Mouse (Mus musculus) 416B (cell line): ENCODE measurements around the gene Lrrc46.

ENCODE experiments used
- DNase-seq: peaks from one replicate; pipeline ENCODE4 v3.0.0; 2011; ENCODE audit warnings: low read depth

Lrrc46 gene

GRCm38 (mm10) chr11:97049492-97050085 is 8.4 kb upstream of the Lrrc46 start:
- DNase-seq: no peak

DNA sequence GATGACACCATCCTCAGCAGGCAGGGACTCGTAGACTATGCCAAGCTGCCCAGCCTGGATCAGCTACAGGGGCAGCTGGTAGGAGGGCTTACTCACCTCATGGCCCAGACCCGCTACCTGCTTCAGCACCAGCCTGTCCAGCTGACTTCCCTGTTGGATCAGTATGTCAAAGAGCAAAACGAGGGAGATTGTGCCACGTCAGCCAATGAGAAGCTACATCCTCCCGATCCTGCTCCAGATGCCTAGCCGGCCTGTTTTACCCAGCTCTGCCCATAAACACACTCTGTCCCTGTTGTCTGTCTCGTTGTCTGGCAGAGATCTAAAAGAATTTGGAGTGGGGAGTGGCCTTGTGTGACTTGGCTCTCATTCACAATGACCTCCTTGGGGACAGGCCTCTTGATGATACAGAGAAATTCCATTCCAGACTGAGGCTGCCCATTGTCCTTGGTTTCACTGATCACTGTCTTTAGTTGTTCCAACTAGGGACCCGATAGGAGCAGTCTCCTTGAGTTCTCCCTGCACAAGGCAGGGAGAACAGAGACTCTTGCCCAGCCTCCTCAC is 7.0 kb upstream of the Lrrc46 start:
- no peak for DNase-seq

DNA sequence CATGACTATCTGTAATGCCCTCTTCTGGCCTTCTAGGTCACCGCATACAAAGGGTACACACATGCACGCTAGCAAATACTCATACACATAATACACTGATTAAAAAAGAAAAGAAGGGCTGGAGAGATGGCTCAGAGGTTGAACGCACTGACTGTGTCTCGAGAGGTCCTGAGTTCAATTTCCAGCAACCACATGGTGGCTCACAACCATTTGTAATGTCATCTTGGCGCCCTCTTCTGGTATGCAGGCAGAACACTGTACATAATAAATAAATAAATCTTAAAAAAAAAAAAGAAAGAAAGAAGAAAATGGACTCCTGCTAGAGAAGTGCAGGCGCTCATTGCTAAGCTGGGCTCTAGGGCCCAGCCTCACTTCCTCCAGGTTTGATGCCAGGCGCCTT is 4.7 kb upstream of the Lrrc46 start:
- DNase-seq: peak; percentile 70

DNA sequence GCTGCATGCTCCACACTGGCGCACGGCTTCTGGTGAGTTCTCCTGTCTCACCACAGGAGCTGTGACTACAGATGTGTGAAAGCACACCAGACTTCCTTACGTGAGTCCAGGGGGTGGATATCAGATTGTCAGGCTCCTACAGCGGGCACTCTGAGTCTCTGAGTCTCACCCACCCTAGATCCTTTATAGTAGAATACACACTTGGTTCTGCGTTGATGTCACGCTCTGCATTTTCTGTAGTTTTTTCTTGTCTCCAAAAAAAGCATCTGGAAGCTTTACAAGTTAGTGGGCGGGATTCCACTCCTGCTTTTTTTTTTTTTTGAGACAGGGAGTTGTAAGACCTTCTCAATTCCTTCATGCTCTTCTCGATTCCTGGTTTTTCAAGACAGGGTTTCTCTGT is 3.7 kb upstream of the Lrrc46 start:
- DNase-seq: no peak

DNA sequence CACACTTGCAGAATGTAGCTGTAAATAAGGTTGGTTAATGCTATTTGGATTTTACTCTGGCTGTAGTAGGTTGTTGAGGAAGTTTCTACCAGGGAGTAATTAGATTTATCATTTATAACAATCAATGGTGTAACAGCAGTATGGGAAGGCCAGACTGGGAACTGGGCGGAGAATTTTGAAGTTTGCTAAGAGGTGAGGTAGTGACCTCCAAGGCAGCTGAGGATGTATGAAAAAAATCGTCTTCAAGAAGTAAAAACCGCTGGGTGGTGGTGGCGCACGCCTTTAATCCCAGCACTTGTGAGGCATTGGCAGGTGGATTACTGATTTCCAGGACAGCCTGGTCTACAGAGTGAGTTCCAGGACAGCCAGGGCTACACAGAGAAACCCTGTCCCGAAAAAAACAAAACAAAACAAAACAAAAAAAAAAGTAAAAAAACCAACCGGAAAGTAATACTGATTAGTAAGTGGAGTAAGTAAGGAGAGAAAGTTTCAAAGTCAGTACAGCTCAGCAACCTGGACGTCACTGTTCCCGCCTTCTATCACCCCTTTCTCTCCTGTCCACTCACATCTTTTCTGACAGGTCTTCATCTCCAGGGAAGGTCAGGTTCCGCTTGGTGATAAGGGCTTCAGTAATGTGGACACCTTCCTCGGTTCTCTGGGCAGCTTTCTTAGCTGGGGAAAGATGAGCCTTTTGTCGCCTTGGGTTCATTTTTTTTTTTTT is 746 bp downstream of the Lrrc46 start:
- peak; percentile 45 for DNase-seq

DNA sequence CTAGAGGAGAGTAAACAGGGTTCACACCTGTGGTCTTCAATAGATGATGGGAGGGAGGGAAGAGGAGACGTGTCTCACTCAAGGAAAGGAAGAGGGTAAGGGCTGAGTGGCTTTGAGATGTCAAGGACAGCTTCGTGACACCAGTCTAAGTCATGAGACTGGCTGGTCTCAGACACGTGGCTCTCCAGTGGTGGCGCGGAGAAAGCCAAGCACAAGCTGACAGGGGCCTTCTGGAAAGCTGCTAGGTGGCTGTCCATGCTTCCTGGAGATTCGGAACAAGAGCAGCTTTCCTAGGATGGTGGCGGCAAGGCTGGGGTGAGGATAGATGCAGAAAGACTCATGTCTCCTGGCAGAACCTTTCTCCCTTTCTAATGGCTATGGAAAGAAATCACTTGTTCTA is 2.3 kb downstream of the Lrrc46 start:
- no peak for DNase-seq

DNA sequence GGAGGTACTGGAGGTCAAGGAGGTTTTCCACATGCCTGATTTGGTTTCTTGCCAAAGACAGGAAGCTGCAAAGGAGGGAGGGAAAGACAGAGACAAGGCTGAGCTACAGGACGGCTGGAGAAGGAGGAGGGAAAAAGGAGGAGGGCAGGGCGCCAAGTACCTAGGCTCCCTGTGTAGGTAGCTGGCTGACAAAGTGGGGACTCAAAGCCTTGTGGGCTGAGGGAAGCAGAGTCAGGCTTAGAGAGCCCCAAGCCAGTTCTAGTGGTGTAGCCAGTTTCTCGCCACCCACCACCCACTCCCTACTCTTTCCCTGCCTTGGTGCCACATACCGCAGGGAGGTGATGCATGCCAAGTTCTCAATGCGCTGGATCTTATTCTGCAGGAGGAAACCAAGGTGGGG is 5.1 kb downstream of the Lrrc46 start:
- DNase-seq: no peak

GRCm38 (mm10) chr11:97033781-97034180 is 7.4 kb downstream of the Lrrc46 start:
- no peak for DNase-seq

DNA sequence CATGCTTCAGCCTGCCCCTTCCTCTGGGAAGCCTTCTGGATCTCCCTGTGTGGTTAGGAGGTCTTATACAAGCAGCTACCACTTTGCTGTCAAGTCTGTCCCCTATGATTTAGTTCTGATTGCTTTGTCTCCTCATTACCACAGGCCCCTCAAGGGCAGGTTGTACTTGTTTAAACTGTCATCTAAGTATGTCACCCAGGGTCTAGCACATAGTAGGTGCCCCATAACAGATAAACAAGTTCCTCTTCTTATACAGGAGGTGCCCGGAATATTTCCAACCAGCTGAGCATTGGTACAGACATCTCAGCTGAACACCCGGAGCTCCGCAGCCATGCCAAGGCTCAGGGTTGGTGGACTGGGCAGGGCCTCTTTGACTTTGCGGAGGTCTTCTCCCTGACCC is 8.7 kb downstream of the Lrrc46 start:
- DNase-seq: no peak

DNA sequence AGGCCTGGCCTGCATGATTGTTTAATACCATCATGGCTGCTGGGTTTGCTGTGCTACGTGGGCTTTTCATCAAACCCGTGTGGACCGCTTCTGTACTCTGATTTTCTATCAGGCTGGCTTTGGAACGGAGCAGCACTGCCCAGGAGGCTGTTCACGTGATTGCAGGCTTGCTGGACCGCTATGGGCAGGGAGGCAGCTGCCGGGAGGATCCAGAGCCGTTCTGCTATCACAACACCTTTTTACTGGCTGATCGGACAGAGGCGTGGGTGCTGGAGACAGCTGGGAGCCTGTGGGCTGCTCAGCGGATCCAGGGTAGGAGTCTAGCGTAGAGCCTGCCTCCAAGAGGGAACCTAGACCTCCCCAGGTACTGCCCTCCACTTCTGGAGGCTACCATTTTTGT is 9.2 kb downstream of the Lrrc46 start:
- DNase-seq: no peak

DNA sequence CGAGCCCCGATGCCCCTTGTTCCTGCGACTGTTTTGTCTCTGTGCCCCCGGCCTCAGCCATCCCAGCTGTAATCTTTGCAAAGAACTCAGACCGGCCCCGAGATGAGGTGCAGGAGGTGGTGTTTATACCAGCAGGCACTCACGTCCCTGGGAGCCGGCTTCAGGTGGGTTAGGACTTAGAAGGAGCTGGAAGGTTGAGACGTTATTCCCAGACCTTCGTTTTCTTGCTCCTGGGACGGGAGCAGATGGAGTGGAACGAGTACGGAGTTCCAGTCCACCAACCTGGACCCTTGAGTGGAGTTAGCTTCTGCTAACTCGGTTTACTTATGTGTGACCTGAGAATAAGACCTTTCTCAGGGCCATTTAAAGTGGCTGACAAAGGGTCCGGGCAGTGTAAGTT is 10.8 kb downstream of the Lrrc46 start:
- DNase-seq: no peak

DNA sequence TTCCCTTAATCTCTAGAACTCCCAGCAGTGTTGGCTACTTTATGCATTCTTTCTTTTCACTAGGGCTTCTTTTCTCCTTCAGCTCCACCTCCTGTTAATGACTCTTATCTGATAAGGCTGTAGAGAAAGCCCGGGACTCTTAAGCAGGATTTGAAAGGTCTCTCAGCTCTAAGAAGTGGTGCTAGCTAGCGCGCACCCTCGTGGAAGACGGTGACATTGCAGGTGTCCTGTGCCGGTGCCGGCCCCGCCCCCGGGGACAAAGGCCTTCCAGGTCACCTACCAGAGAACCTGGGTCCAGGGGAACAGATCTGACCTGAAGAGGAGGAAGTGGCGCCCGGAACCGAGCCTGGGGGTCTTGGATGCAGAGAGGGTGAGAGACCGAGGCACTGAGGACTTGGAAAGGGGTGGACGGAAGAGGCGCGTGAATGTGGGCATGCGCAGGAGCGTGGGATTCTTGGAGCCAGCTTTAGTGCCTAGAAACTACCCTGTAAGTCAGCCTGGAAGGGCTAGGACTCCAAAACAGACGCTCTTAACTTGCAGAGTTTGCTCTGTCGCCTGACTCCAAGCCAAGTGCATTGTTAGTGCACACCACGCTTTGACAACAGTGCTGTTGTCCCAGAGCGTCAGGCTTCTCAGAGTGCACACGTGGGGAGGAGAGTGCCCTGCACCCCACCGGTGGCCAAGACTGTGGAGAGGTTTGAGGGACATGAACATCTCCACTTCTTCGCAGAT is 11.4 kb downstream of the Lrrc46 start, which contains the start of gene Scrn2:
Gene Scrn2, plus strand, starts transcription at position 253 of the 732 bp plus-strand sequence.
- DNase-seq: peak; percentile 92

- peak; percentile 91 for DNase-seq
These were observed 15.4 kb downstream of the Lrrc46 start for GRCm38 (mm10) chr11:97025721-97026344.

DNA sequence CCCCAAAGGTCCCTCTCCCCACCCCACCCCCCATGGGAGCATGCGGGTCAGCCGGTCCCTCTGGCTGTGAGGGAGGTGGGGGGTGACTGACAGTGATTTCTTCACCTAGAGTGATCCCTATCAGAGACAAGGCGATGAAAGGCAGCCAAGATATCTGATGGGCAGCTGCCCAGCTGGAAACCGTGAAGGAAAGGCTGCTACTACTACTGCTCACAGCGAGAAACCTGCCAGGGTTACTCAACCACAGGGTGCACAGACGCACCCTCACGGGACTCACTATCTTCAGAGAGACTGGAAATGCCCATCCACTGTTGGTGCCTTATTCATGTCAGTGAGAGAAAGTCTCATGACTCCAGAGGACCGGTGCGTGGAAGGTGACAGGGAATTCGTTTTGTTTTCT is 16.2 kb downstream of the Lrrc46 start:
- DNase-seq: peak; percentile 35

DNA sequence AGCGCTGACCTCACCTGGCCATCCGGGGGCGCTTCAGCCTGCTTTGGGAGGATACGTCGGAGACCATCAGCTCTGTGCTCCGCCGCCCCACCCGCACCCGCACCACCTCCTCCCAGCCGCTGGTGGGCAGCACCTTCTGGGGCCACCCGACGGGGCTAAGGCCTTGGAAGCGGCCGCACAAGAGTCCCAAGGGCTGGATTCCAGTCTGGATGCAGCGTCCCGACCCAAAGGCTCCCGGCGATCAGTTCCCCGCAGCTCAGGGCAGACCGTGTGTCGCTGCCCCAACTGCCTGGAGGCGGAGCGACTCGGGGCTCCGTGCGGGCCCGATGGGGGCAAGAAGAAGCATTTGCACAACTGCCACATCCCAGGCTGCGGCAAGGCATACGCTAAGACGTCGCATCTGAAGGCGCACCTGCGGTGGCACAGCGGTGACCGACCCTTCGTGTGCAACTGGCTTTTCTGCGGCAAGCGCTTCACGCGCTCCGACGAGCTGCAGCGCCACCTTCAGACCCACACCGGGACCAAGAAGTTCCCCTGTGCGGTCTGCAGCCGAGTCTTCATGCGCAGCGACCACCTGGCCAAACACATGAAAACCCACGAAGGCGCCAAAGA is 19.2 kb downstream of the Lrrc46 start:
- no peak for DNase-seq

DNA sequence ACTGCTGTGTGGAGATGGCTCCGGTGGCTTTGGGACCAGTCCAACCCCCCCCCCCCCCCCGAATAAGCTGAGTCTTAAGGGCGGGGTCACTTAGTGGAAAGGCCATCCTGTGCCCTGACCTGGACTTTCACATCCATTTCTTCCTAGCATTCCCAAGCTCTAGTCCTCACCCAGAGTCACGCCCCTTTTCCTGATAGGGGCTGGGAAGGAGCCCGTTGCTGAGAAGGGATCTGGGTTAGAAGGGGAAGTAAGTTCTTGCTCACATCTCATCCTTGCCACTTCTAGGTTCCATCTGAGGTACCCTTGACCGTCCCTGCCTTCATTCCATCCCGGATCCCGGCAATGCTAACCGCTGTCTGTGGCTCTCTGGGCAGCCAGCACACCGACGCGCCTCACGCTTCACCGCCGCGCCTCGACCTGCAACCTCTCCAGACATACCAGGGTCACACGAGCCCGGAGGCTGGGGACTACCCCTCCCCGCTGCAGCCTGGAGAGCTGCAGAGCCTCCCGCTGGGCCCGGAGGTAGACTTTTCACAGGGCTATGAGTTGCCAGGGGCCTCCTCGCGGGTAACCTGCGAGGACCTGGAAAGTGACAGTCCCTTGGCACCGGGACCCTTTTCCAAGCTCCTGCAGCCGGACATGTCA is 20.0 kb downstream of the Lrrc46 start:
- DNase-seq: no peak

DNA sequence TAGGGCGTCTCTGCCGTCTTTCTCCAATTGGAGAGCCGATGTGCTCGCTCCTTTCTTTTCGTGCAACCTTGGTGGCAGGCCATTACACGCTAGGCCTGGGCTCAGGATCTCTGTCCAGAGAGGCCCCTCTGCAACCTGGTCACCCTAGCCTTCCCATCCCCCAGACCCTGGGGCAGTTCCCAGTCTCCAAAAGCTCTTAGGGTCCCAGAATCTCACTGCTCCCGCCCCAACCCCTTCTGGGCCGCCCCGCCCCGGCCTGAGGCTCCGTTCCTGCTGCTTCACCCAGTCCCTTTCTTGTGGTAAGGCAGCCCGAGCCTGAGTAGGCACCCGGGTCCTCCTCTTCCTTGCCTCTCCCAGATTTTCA is 21.9 kb downstream of the Lrrc46 start:
- DNase-seq: no peak

DNA sequence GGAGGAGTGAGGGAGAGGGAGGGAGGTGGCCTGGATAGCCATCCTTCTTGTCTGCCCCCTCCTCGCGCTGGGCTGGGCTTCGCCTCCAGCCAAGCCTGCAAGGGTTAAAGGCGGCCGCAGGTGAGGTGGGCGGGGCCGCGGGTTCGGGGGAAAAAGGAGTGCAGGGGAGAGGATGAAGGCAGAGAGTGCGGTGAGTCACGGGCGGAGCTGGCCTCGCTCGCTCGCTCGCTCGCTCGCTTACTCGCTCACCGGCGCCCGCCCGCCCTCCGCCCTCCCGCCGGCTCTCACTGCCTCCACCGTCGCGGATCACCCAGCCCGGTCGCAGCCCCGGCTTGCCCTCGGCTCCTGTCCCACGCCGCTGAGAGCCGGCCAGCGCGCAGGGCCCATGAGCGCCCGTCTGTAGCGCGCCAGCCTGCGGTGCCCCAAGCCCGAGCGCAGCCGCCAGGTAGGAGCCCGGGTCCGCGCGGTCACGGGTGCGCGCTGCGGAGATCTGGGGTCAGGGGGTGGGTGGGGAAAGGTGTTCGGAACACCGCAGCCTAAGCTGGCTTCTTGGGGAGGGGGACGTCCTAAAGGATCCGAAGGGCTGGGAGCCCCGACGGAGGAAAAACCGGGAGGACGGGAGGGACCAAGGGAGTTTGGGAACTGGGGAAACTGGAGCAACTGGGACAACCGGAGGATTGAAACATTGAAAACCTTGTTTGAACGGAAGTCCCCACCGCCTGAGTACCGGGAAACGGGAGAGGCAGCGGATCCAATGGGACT is 22.4 kb downstream of the Lrrc46 start:
- DNase-seq: no peak

- no peak for DNase-seq
These were observed 23.3 kb downstream of the Lrrc46 start for GRCm38 (mm10) chr11:97017696-97018582.
